ENCODE assay signal across 9 mouse cellular contexts in genomic region chr13:44819400-44819799, GRCm38 (mm10).
A peak's percentile ranks its signal among the peaks of the same experiment; 100 is the strongest.
DNase-seq lines count a peak whose midpoint lies in the region; ATAC-seq lines count a peak whose summit lies in the region.
"Had no signal": no experiment of that assay in that cellular context is flagged by ENCODE, and none has a peak within 500 bp of the region (broad histone marks: within the 10 kb centered on the region; RNA-seq: fewer than 3 reads in every experiment).

No protein-coding gene starts in this region.

- 0 out of 2 replicates have a peak, but pooled peaks have one; percentile 27 for ATAC-seq in hindbrain, embryonic 16.5 days
- peak; percentile 36; the same call in 1 of the 2 replicates for ATAC-seq in midbrain, embryonic 16.5 days

- 6% methylated on average over 4 of the region's 4 CpGs for WGBS in hindbrain, embryonic 16.5 days
- under 1% methylated on average over 4 of the region's 4 CpGs for WGBS in midbrain, embryonic 16.5 days

- H3K36me3 ChIP-seq in hindbrain, embryonic 16.5 days (ENCODE audit: control insufficient read depth, insufficient read depth, low read length), result no peaks in the 10 kb centered on the region
- H3K36me3 ChIP-seq in midbrain, embryonic 16.5 days (ENCODE audit: control insufficient read depth, insufficient read depth, low read length), result no peaks in the 10 kb centered on the region
- H3K36me3 ChIP-seq: stomach, embryonic 15.5 days had no signal

- no peak overlapping the region for H3K4me3 ChIP-seq in hindbrain, embryonic 16.5 days (ENCODE audit: low read length)
- no peak overlapping the region for H3K4me3 ChIP-seq in midbrain, embryonic 16.5 days (ENCODE audit: low read depth, low read length)
- H3K4me3 ChIP-seq: stomach, embryonic 15.5 days had no signal

- no peak overlapping the region for H3K27ac ChIP-seq in hindbrain, embryonic 16.5 days (ENCODE audit: low read depth, low read length)
- H3K27ac ChIP-seq in midbrain, embryonic 16.5 days (ENCODE audit: low read length), result no peak overlapping the region
- H3K27ac ChIP-seq: stomach, embryonic 15.5 days had no signal

- peaks cover 15% of the 10 kb centered on the region for H3K4me1 ChIP-seq in hindbrain, embryonic 16.5 days (ENCODE audit: control insufficient read depth, insufficient read depth, low read depth, low read length)
- peaks cover 23% of the 10 kb centered on the region for H3K4me1 ChIP-seq in midbrain, embryonic 16.5 days (ENCODE audit: control insufficient read depth, insufficient read depth, low read length)

- H3K4me2 ChIP-seq in hindbrain, embryonic 16.5 days (ENCODE audit: low read length), result no peak overlapping the region
- H3K4me2 ChIP-seq in midbrain, embryonic 16.5 days (ENCODE audit: low read length), result no peak overlapping the region
- H3K4me2 ChIP-seq: stomach, embryonic 15.5 days had no signal

- no peaks in the 10 kb centered on the region for H3K27me3 ChIP-seq in hindbrain, embryonic 16.5 days (replicated peaks; ENCODE audit: control insufficient read depth, insufficient read depth, low read length)
- no peaks in the 10 kb centered on the region for H3K27me3 ChIP-seq in midbrain, embryonic 16.5 days (ENCODE audit: control insufficient read depth, insufficient read depth, low read depth, low read length)
- H3K27me3 ChIP-seq: stomach, embryonic 15.5 days had no signal

- H3K9me3 ChIP-seq in hindbrain, embryonic 16.5 days (ENCODE audit: control insufficient read depth, low read length), result no peaks in the 10 kb centered on the region
- no peaks in the 10 kb centered on the region for H3K9me3 ChIP-seq in midbrain, embryonic 16.5 days (replicated peaks; ENCODE audit: control insufficient read depth, low read length, poor library complexity, severe bottlenecking)
- H3K9me3 ChIP-seq: stomach, embryonic 15.5 days had no signal

- no peak overlapping the region for H3K9ac ChIP-seq in hindbrain, embryonic 16.5 days (ENCODE audit: low read depth, low read length)
- no peak overlapping the region for H3K9ac ChIP-seq in midbrain, embryonic 16.5 days (ENCODE audit: low read depth, low read length)
- H3K9ac ChIP-seq: stomach, embryonic 15.5 days had no signal

- DNase-seq in layer of hippocampus, adult 11-12 months (ENCODE audit: low spot score), result peak; percentile 25
- DNase-seq in layer of hippocampus, adult 9-11 months, result no peak
- DNase-seq in NIH3T3 (ENCODE audit: low read depth), result peak; percentile 58
- peak; percentile 22 for DNase-seq in fibroblast of lung, adult 2 months (ENCODE audit: low read depth)
- DNase-seq in frontal cortex, postnatal 10 days (ENCODE audit: low spot score in 2 of 2), result no peak
- no peak for DNase-seq in layer of hippocampus, postnatal 14 days (ENCODE audit: low spot score in 2 of 2)

Comparison
In these comparisons a context has a peak if more than half of its experiments do, and no peak if none do; other contexts are left out.
1. DNase-seq: peak in layer of hippocampus, adult 11-12 months (single experiment), NIH3T3 (single experiment) and fibroblast of lung, adult 2 months (single experiment); none in layer of hippocampus, adult 9-11 months (single experiment), frontal cortex, postnatal 10 days (0 of 2) and layer of hippocampus, postnatal 14 days (0 of 2).